In the genomic region with DNA sequence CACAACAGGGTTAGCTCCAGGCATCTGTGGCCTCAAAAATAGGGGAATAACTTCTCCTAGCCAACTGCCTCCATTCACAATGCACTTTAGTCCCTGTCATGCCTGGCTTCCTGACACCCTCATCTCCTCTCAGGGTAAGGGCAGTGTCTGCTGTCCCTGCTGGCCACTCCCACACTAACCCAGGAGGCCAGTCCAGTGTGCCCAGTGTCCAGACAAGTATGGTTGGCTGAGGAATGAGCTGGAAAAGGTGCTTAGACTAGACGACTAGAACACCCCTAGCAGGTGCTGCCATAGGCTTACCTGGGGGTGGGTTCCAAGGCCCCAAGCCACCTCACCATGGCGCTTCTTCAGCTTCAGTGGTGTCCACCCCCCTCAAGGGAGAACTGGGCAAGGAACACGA, we compare ENCODE assay signal across 15 mouse cellular contexts.
DNase-seq lines count a peak whose midpoint lies in the region; TF ChIP-seq lines count a peak whose summit lies in the region.
"Had no signal": no experiment of that assay in that cellular context is flagged by ENCODE, and none has a peak within 500 bp of the region (broad histone marks: within the 10 kb centered on the region; RNA-seq: fewer than 3 reads in every experiment).

No protein-coding gene starts in this region.

- H3K36me3 ChIP-seq in kidney, adult 2 months (ENCODE audit: control insufficient read depth, insufficient read depth, low read length) = peaks cover 1% of the 10 kb centered on the region; the same call in 1 of the 2 replicates

- no peaks in the 10 kb centered on the region for H3K27me3 ChIP-seq in kidney, adult 2 months (replicated peaks; ENCODE audit: control insufficient read depth, insufficient read depth, low read length)
- H3K27me3 ChIP-seq: embryonic facial prominence, embryonic 13.5 days; midbrain, embryonic 12.5 days had no signal

- H3K4me3 ChIP-seq in gastrocnemius, adult 2 months = no peak overlapping the region
- no peak overlapping the region for H3K4me3 ChIP-seq in layer of hippocampus, adult 2 months
- no peak overlapping the region for H3K4me3 ChIP-seq in kidney, adult 2 months (ENCODE audit: insufficient read depth, low read depth, low read length)
- H3K4me3 ChIP-seq: embryonic facial prominence, embryonic 13.5 days; forebrain, embryonic 10.5 days; hindbrain, embryonic 10.5 days; midbrain, embryonic 12.5 days had no signal

- 65% methylated on average over 3 of the region's 3 CpGs for WGBS in kidney, adult 2 months

- intact Hi-C loops in gastrocnemius, adult 2 months (cut with DNase I) = loop anchor here (5.0 kb wide), 2 partner anchors 36 to 86 kb away; partner anchors contain the start of gene Susd6
- intact Hi-C loops in gastrocnemius, postnatal 14 days (cut with DNase I; ENCODE audit: low total_unique reads) = no loop called here

- H3K4me1 ChIP-seq in kidney, adult 2 months (ENCODE audit: control insufficient read depth, insufficient read depth, low read length) = no peaks in the 10 kb centered on the region
- H3K4me1 ChIP-seq: embryonic facial prominence, embryonic 13.5 days had no signal

- DNase-seq in gastrocnemius, adult 2 months = peak; percentile 32
- DNase-seq in gastrocnemius, postnatal 14 days = no peak
- DNase-seq in layer of hippocampus, adult 2 months (ENCODE audit: low spot score in 2 of 2) = no peak
- DNase-seq in layer of hippocampus, adult 18-20 months (ENCODE audit: low spot score in 2 of 2) = no peak
- peak; percentile 68 for DNase-seq in kidney, adult 2 months
- peak; percentile 42 to 75 for DNase-seq in kidney, postnatal 25 days
- no peak for DNase-seq in right cerebral cortex, postnatal 25 days
- DNase-seq in right cerebral cortex, adult 18-20 months = no peak
- DNase-seq: B cell, adult 2 months; thymus, adult 2 months had no signal

- peak overlapping the region; percentile 73 for H3K27ac ChIP-seq in gastrocnemius, adult 2 months
- peak overlapping the region; percentile 80; the same call in 1 of the 2 replicates for H3K27ac ChIP-seq in layer of hippocampus, adult 2 months
- no peak overlapping the region for H3K27ac ChIP-seq in kidney, adult 2 months (ENCODE audit: insufficient read depth, low read depth, low read length)
- H3K27ac ChIP-seq: embryonic facial prominence, embryonic 13.5 days; forebrain, embryonic 10.5 days; hindbrain, embryonic 10.5 days; liver, embryonic 14.5 days; midbrain, embryonic 12.5 days had no signal

- TF ChIP-seq CTCF in gastrocnemius, adult 2 months (IDR thresholded peaks at IDR 0.05) = no peak
- no peak for TF ChIP-seq CTCF in layer of hippocampus, adult 2 months (conservative IDR thresholded peaks at IDR 0.05)
- no peak; the same call in 1 of the 2 replicates for TF ChIP-seq CTCF in kidney, adult 2 months (conservative IDR thresholded peaks at IDR 0.05; ENCODE audit: insufficient read depth, insufficient read length, low read depth, low read length)

- no peak for TF ChIP-seq POLR2A in kidney, adult 2 months (IDR thresholded peaks at IDR 0.05; ENCODE audit: low read depth, low read length)

Comparison
In these comparisons a context has a peak if more than half of its experiments do, and no peak if none do; other contexts are left out.
1. DNase-seq: peak in gastrocnemius, adult 2 months (single experiment), kidney, adult 2 months (single experiment) and kidney, postnatal 25 days (2 of 2); none in gastrocnemius, postnatal 14 days (single experiment), layer of hippocampus, adult 2 months (0 of 2), layer of hippocampus, adult 18-20 months (0 of 2), right cerebral cortex, postnatal 25 days (single experiment) and right cerebral cortex, adult 18-20 months (single experiment).